Mouse (Mus musculus) bone marrow macrophage, adult 2 months (primary cell): ENCODE results near the gene Mta3.

ENCODE experiments used
- CTCF ChIP-seq: IDR thresholded peaks from 2 replicates; pipeline ENCODE4 v1.5.1; 2012; ENCODE audit warnings: low read depth, mild to moderate bottlenecking, low read length, moderate library complexity
- POLR2A ChIP-seq: IDR thresholded peaks from 2 replicates; pipeline ENCODE4 v1.6.1; 2012; ENCODE audit warnings: mild to moderate bottlenecking, low read depth, low read length, borderline replicate concordance

DNA sequence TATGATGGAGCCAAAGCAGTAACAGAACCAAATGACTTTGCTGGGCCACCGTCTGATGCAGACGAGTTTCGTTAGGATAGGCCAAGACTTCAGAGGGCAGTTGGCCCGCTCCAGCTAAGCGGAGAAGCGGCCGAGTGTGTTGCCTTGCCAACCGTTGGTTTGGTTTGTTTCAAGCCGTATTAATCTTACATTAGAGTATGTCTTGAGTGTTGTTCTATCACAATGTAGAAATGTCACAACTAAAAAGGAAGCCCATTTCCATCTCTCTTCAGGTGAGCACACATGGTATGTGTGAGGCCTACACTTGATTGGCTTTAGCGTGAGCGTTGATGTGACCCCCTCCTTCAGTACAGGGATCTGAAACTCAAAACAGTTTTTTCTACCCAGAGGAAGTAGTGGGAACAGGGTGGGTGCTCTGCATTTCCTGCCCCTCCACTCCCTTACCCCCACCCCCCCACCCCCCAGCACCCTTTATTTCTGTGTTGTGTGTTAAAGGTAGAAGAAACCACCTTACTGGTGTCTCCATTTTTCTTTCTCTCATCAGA is 93.6 kb downstream of the Mta3 start:
- no peak for TF ChIP-seq CTCF
- TF ChIP-seq POLR2A: no peak
